Mouse (Mus musculus): ENCODE data around the gene Borcs6.
"Not testable (repeated sequence)": the region's sequence is repeated elsewhere in the genome, so short reads cannot be mapped to it uniquely, and the experiment has no call there.

Borcs6 gene

DNA sequence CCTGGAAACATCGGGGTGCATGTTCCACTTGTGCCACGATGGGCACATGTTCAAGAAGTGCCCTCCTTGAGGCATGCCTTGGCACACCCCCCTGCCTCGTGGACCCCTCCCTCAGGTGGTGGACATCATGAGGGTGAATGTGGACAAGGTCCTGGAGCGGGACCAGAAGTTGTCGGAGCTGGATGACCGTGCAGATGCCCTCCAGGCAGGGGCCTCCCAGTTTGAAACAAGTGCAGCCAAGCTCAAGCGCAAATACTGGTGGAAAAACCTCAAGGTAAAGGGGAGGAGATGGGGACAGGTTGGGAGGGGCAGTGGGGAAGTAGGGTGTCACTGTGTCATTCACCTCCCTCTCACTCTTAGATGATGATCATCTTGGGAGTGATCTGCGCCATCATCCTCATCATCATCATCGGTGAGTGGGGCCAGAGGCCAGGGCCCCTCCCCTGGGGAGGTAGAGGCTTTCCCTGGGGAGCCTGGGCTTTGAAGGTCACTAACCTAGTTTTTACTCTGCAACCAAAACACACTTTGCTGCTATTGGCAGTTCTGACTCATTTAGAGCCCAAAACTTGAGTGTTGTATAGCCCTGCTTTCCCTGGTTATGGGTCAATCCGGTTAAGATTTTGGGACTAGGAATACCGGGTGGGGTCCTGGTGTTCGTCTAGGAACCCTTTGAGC, 30.2 kb downstream of the Borcs6 start:
- DNase-seq (ENCODE audit: low read depth): no peak

GRCm38 (mm10) chr11:69090367-69090766, 30.9 kb downstream of the Borcs6 start:
- no peak for DNase-seq (ENCODE audit: low read depth)

DNA sequence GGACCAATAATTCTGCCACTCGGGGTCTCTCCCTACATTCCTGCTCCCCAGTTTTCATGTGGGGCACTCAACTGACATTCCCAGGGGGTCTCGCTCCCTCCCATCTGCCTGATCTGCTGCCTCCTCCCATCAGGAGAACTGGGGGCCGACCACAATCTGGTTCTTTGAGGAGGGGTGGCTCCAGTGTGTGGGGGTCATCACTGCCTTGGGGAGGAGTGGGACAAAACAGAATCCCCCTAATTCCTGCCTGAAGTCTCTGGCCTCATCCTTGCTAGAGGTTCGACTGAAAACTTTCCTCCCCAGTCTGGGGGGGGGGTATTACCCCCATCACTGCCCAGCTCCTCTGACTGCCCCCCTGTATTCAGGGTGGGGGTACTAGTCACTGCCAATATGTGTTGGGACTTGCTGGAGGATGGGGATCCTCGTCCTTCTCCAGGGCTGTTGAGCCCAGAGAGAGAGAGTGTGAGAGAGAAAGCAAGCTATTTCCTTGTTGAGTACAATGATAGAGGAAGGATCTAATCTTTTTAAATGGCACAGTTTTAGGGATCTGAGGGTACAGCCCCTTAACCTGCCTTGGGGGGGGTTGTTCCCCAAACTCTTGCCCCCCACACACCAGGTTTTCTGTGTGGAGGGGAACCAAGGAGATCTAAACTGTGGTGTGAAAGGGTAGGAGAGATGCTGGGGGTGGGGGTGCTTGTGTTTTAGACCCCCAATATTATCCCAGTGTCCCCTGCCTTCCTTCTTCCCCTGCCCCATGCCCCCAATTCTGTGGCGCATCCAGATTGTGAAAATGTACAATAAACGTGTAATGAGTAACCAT, 32.3 kb downstream of the Borcs6 start:
- no peak for DNase-seq (ENCODE audit: low read depth)

DNA sequence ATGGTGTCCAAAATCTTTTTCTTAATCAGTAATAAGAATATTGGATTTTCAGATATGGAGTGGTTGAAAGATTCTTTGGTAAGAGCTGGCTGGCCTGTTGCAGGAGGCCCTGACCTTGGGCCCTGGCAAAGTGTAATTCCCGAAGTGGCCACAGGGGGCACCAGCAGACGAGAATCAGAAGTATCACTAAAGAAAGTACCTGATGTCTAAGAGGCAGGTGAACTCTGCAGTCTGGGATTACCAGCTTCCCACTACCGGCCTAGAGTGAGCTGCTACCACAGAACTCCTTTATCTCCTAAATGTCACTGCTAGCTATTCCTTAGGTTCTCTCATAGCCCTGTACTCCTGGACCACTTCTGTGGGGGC, 32.9 kb downstream of the Borcs6 start:
- DNase-seq (ENCODE audit: low read depth): peak; percentile 76

- DNase-seq (ENCODE audit: low read depth): no peak
Observed at GRCm38 (mm10) chr11:69092871-69093270, 33.4 kb downstream of the Borcs6 start.

DNA sequence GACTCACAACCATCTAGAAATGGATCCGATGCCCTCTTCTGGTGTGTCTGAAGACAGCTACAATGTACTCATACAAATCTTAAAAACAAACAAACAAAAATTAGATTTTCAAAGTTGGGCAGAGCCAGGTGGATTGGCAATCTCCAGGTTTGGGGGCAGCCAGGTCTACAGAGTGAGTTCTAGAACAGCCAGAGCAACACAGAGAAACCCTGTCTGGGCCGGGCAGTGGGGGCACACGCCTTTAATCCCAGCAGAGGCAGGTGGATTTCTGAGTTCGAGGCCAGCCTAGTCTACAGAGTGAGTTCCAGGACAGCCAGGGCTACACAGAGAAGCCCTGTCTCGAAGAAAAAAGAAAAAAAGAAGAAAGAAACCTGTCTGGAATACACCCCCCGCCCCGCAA, 34.3 kb downstream of the Borcs6 start:
- DNase-seq (ENCODE audit: low read depth): not testable (repeated sequence)

- peak; percentile 97 for DNase-seq (ENCODE audit: low read depth)
Observed at GRCm38 (mm10) chr11:69094697-69095429, 35.3 kb downstream of the Borcs6 start, which contains the start of gene Per1. Gene Per1 (plus strand): TSS chr11:69095217.

DNA sequence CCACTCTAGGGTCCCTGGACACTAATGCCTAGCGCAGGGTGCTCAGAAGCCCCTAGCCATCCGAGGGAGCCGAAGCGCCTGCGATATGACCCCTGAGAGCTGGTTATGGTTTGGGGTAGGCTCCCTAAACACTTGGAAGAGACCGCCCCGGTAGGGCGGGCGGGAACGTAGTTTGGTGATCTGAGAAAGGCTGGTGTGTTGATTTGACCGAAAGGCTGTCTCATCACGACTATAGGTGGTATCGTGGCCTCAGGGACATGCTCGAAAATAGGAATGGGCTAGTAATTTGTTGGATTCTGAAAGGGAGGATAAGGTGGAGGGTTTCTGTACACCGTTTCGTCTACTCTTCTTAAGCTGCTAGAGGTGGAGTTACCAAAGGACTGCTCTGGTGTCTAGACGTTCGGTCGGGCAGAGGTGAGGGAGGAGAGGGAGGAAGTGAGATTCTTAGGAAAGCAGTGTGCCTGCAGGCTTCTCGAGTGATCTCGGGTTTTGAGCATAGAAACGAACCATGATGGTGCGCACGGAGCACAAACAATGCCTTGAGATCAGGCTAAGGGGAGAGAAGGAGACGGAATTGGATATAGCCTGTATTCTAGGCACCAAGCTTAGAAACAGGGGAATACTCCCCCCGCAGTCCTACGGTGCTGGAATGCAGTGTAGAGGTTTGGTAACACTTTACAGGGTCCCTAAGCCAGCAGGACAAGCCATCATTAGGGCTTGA, 36.2 kb downstream of the Borcs6 start:
- DNase-seq (ENCODE audit: low read depth): no peak

GRCm38 (mm10) chr11:69096360-69096986, 37.0 kb downstream of the Borcs6 start:
- DNase-seq (ENCODE audit: low read depth): no peak

DNA sequence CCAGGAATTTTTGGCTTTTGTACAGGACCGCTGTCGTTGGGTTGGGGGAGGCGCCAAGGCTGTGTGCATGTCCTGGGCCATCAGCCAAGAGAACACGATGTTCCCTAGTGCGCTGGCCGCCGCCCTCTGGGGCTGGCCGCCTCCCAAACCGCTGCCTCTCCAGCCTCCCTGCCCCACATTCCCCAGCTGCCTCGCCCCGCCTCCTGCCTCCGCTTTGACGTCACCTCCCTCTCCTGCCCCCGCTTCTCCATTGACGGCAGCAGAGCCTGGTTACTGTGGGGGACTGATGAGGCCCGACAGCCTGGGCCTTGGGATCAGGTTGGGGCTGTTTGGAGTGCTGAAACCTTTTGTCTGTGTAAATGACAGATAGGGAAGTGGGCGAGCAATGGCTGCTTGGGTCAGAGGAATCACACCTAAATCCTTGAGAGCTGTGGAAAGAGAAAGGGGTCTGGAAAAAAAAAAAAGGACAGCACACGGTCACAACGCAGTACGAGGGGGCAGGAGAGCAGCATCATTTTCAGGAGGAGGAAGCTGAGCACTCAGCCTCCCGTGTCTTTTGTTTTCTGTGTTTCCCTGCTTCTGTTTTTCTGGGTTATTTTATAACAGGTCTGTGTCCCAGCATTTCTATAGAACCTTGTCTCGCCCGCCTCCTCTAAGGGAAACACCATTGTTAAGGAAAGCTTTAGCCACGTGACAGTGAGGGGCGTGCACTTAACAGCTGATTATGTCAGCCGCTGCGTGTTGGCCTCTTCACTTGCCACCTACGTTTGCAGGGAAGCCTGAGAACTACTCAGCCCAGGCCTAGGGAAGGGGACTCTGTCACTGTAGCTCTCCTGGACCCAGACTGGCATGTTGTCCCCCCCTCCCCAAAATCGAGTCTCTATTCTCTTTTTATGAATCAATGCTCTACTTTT, 37.7 kb downstream of the Borcs6 start:
- DNase-seq (ENCODE audit: low read depth): peak; percentile 90

DNA sequence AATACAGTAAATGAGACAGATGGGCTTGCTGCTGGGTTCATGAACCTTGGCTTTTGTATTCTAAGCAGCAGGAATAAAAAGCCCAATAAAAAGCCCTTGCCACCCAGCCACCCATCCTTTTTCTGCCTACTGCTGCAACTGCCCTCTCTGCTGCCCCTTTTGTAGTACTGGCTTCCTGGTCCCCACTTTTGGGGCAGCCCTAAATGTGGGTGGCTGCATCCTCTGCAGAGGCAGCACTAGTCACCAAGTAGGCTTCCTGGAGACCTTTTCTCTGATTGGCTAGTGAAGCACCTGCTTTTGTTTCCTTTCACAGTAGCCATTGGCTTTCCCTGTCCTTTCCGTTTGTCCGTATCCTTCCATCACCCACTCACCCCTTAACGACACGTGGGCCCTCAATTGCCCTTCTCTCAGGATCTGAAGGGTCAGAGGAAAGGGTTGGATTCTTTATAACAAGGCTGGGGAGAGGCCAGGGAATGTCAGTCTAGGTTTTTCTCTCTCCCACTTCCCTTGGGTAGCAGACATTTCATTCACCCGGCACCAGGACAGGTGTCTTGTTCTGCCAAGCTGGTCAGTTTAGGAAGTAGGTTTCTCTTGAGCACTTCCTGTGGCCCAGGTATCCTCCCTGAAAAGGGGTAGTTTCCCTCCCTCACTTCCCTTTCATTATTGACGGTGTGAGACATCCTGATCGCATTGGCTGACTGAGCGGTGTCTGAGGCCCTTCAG, 38.7 kb downstream of the Borcs6 start:
- no peak for DNase-seq (ENCODE audit: low read depth)

DNA sequence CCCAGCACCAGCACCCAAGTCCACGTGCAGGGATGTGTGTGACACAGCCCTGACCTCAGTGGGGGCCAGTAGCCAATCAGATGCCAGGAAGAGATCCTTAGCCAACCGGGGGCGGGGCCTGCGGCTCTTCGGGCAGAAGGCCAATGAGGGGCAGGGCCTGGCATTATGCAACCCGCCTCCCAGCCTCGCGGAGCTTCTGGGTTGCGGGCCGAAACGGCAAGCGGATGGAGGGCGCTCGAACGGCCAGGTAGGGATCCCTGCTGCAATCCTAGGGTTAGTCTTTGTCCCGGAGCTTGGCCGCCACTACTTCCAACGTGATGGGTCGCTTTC, 39.2 kb downstream of the Borcs6 start:
- DNase-seq (ENCODE audit: low read depth): peak; percentile 95

DNA sequence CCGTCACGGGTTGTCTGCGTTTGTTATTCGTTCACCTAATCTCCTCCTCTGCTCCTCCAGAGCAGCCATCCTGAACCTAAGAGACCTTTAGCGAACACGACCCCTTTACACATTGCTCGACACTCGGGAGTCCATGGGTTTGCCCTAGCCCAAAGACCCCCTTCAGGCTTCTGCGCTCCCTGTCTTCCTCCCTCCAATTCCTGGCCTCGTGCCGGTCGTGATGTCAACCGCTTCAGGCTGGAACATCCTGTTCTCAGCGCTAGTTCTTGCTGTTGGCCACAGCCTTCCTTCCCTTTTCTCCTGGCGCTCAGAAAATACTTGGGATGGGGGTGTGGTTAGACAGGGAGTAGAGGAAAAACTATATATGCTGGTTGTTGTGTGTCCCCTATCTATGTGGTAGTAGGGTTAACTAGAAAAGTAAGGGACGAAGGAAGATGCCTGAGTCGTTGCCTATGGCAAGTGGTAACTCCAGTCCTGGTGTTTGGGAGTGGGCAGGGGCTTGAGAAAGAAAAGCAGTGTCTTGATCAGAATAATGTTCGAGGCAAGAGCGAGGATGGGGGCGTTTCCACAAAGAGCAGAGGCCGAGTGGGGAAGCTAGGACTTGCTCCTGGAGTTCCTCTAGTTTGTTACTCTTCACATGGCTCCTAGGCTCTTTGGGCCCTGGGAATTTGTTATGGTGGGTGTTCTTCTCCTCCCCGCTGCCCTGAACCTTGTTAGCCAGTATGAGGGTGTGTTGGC, 39.8 kb downstream of the Borcs6 start:
- no peak for DNase-seq (ENCODE audit: low read depth)

- DNase-seq (ENCODE audit: low read depth): peak; percentile 84
Observed at GRCm38 (mm10) chr11:69099915-69100345, 40.4 kb downstream of the Borcs6 start.

DNA sequence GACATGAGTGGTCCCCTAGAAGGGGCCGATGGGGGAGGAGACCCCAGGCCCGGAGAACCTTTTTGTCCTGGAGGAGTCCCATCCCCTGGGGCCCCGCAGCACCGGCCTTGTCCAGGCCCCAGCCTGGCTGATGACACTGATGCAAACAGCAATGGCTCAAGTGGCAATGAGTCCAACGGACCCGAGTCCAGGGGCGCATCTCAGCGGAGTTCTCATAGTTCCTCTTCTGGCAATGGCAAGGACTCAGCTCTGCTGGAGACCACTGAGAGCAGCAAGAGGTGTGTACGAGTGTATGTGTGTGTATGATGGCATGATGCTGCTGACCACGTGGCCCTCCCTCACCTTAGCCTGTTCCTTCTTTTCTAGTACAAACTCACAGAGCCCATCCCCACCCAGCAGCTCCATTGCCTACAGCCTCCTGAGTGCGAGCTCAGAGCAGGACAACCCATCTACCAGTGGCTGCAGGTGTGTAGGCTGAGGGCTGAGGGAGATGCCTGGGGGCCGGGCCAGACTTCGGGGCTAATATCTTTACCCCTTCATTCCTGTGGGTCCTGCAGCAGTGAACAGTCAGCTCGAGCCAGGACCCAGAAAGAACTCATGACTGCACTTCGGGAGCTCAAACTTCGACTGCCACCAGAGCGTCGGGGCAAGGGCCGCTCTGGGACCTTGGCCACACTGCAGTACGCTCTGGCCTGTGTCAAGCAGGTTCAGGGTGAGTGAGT, 41.3 kb downstream of the Borcs6 start:
- DNase-seq (ENCODE audit: low read depth): no peak

DNA sequence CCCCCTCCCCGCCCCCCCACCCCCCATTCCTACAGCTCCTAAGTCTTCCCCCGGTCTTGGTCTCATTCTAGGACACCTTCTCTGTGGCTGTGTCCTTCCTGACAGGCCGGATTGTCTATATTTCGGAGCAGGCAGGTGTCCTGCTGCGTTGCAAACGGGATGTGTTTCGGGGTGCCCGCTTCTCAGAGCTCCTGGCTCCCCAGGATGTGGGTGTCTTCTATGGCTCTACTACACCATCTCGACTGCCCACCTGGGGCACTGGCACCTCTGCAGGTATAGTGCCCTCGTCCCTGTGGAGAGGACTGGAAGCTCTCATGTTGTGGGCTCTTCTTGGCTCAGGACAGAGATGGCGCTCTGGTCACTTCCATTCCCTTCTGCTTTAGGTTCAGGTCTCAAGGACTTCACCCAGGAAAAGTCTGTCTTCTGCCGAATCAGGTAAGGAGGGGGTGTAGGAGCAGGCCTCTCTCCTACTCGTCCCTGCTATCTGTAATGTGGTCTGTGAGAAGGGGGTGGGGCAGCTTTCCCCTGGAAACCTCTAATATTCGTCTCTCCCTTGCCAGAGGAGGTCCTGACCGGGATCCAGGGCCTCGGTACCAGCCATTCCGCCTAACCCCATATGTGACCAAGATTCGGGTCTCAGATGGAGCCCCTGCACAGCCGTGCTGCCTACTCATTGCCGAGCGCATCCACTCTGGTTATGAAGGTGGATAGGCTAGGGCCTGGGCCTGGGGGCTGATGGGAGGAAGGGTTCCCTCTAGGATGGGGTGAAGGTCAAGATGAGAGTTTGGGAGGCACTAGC, 42.3 kb downstream of the Borcs6 start:
- DNase-seq (ENCODE audit: low read depth): no peak

DNA sequence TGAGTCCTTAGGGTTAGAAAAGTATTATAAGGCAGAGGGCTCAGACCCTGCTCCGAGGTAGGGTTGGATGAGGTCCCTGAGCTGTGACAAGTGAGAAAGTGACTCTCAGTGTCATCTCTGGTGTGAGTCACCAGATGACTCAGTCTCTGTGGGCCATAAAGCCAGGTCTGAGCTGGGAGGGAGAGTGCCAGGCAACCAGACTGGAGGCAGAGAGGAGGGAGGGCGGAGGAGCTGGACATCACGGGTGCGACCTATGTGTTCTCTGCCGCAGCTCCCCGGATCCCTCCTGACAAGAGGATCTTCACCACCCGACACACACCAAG, 42.8 kb downstream of the Borcs6 start:
- DNase-seq (ENCODE audit: low read depth): no peak

DNA sequence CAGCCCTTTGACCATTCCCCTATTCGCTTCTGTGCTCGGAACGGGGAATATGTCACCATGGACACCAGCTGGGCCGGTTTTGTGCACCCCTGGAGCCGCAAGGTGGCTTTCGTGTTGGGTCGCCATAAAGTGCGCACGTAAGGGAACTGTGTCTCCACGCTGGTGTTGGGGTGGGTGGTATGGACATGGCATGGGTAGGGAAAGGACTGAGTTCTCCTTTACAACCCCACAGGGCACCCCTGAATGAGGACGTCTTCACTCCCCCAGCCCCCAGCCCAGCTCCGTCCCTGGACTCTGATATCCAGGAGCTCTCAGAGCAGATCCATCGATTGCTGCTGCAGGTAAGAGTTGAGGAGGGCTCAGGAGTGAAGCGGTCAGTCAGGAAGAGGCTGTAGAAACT, 43.6 kb downstream of the Borcs6 start:
- DNase-seq (ENCODE audit: low read depth): no peak

Data from c-Kit-positive CD71-negative TER-119-negative erythroid progenitor cells, embryonic 14.5 days (primary cell).